Mouse (Mus musculus): ENCODE data around the gene Defb5. TPM values are rescaled to one million over a fixed set of nuclear protein-coding genes. Genes with fewer than 3 reads are reported as not detected.

Gene Defb5
- total RNA-seq (2012; rRNA removed): not detected in 2 replicates
- not detected for polyA plus RNA-seq (2012; ENCODE audit: insufficient read depth in 1 of 2, insufficient read length in 2 of 2, low read depth in 1 of 2, low replicate concordance in 2 of 2, missing spikeins in 1 of 2)

GRCm38 (mm10) chr8:19247280-19247679, at the start of gene Defb5:
TSS of gene Defb5 (plus strand) at chr8:19247580.
- H3K27ac ChIP-seq (ENCODE audit: control insufficient read depth, low read depth, low read length): no peak within 1 kb of the TSS
- H3K4me1 ChIP-seq (ENCODE audit: control insufficient read depth in 1 of 2, insufficient read depth in 2 of 2, low read length in 2 of 2): no peaks in the 10 kb centered on the region
- DNase-seq (ENCODE audit: low read depth, low spot score): no peak
- no peaks in the 10 kb centered on the region for H3K27me3 ChIP-seq (ENCODE audit: control insufficient read depth in 1 of 2, insufficient read depth in 2 of 2, low read length in 2 of 2)
- no peaks in the 10 kb centered on the region for H3K9me3 ChIP-seq (replicated peaks; ENCODE audit: insufficient read depth, low read length)
- TF ChIP-seq BHLHE40 (IDR thresholded peaks at IDR 0.05; ENCODE audit: borderline replicate concordance, low read depth, low read length) (no peak), TBP (IDR thresholded peaks at IDR 0.05; ENCODE audit: low read depth, low read length) (no peak), POLR2AphosphoS2 (IDR thresholded peaks at IDR 0.05; ENCODE audit: low read length) (no peak), MXI1 (IDR thresholded peaks at IDR 0.05; ENCODE audit: low read depth, low read length) (no peak), ZC3H11A (IDR thresholded peaks at IDR 0.05; ENCODE audit: low read depth, low read length) (no peak), USF1 (IDR thresholded peaks at IDR 0.05; ENCODE audit: low read depth, low read length) (no peak), MEF2A (IDR thresholded peaks at IDR 0.05; ENCODE audit: extremely low read depth, insufficient replicate concordance, low read depth, low read length, poor library complexity, severe bottlenecking) (no peak), ETS1 (IDR thresholded peaks at IDR 0.05; ENCODE audit: low read depth, low read length) (no peak), TCF12 (IDR thresholded peaks at IDR 0.05; ENCODE audit: low read depth, low read length) (no peak), RAD21 (IDR thresholded peaks at IDR 0.05; ENCODE audit: low read depth, low read length) (no peak), TAL1 (IDR thresholded peaks at IDR 0.05; ENCODE audit: low read length) (no peak), CHD2 (IDR thresholded peaks at IDR 0.05; ENCODE audit: low read length) (no peak), ZNF384 (IDR thresholded peaks at IDR 0.05; ENCODE audit: low read depth, low read length) (no peak)
- no peak within 1 kb of the TSS for H3K9ac ChIP-seq (ENCODE audit: control insufficient read depth, low read depth, low read length, poor library complexity, severe bottlenecking)
- H3K79me2 ChIP-seq (ENCODE audit: control insufficient read depth, insufficient read depth, low read length, poor library complexity): no peaks in the 10 kb centered on the region
- no peak within 1 kb of the TSS for H3K4me3 ChIP-seq (ENCODE audit: control insufficient read depth in 1 of 2, insufficient read depth in 1 of 2, low read depth in 2 of 2, low read length in 2 of 2)
- no peaks in the 10 kb centered on the region for H3K36me3 ChIP-seq (ENCODE audit: control insufficient read depth in 1 of 2, insufficient read depth in 2 of 2, low read length in 2 of 2)

DNA sequence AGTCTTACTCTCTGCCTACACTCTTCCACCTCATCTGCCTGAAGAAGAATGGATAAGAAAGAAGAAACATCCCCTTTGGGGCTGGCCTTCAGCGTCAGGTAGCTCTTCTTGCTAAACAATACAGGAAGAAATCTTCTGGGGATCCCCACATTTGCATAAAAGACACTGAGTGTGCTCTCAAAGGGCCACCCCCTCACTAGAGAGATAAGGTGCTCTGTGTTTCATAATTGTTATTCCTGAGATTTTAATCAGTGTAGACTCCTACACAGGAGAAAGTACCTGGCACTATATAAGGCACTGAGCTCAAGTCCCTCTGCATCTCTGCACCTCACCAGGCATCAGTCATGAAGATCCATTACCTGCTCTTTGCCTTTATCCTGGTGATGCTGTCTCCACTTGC, 22.2 kb upstream of the Defb5 start, which contains the start of gene Defb6:
Defb6 (plus strand) TSS at position 318 of the 400 bp plus-strand sequence.
- Histone ChIP-seq H3K4me3 (ENCODE audit: control insufficient read depth in 1 of 2, insufficient read depth in 1 of 2, low read depth in 2 of 2, low read length in 2 of 2) (no peak within 1 kb of the TSS), H3K9ac (ENCODE audit: control insufficient read depth, low read depth, low read length, poor library complexity, severe bottlenecking) (no peak within 1 kb of the TSS), H3K27me3 (ENCODE audit: control insufficient read depth in 1 of 2, insufficient read depth in 2 of 2, low read length in 2 of 2) (no peaks in the 10 kb centered on the region), H3K79me2 (ENCODE audit: control insufficient read depth, insufficient read depth, low read length, poor library complexity) (no peaks in the 10 kb centered on the region), H3K4me1 (ENCODE audit: control insufficient read depth in 1 of 2, insufficient read depth in 2 of 2, low read length in 2 of 2) (no peaks in the 10 kb centered on the region), H3K36me3 (ENCODE audit: control insufficient read depth in 1 of 2, insufficient read depth in 2 of 2, low read length in 2 of 2) (no peaks in the 10 kb centered on the region), H3K27ac (ENCODE audit: control insufficient read depth, low read depth, low read length) (no peak within 1 kb of the TSS), H3K9me3 (replicated peaks; ENCODE audit: insufficient read depth, low read length) (no peaks in the 10 kb centered on the region)
- no peak for TF ChIP-seq KAT2A (conservative IDR thresholded peaks at IDR 0.05; ENCODE audit: low read depth, low read length)
- no peak for TF ChIP-seq MAX (IDR thresholded peaks at IDR 0.05; ENCODE audit: low read length)
- TF ChIP-seq ETS1 (IDR thresholded peaks at IDR 0.05; ENCODE audit: low read depth, low read length): no peak
- TF ChIP-seq MYC (IDR thresholded peaks at IDR 0.05; ENCODE audit: low read depth, low read length): no peak
- TF ChIP-seq BHLHE40 (IDR thresholded peaks at IDR 0.05; ENCODE audit: borderline replicate concordance, low read depth, low read length): no peak
- no peak for TF ChIP-seq TBP (IDR thresholded peaks at IDR 0.05; ENCODE audit: low read depth, low read length)
- TF ChIP-seq CTCF (IDR thresholded peaks at IDR 0.05 in 2 of 3, conservative IDR thresholded peaks at IDR 0.05 in 1 of 3; ENCODE audit: control insufficient read depth in 1 of 3, insufficient read depth in 1 of 3, low read depth in 2 of 3, low read length in 3 of 3, poor library complexity in 1 of 3, severe bottlenecking in 1 of 3): no peak
- no peak for TF ChIP-seq POLR2AphosphoS2 (IDR thresholded peaks at IDR 0.05; ENCODE audit: low read length)
- TF ChIP-seq GATA1 (IDR thresholded peaks at IDR 0.05; ENCODE audit: low read depth, low read length): no peak
- no peak for TF ChIP-seq CHD1 (IDR thresholded peaks at IDR 0.05; ENCODE audit: low read depth, low read length)
- TF ChIP-seq MAFK (IDR thresholded peaks at IDR 0.05; ENCODE audit: borderline replicate concordance, low read depth, low read length): no peak
- TF ChIP-seq ZKSCAN1 (IDR thresholded peaks at IDR 0.05; ENCODE audit: low read depth, low read length): no peak
- no peak for TF ChIP-seq USF1 (IDR thresholded peaks at IDR 0.05; ENCODE audit: low read depth, low read length)
- no peak for TF ChIP-seq POLR2AphosphoS5 (IDR thresholded peaks at IDR 0.05; ENCODE audit: borderline replicate concordance, low read depth, low read length)
- no peak for TF ChIP-seq ZC3H11A (IDR thresholded peaks at IDR 0.05; ENCODE audit: low read depth, low read length)
- TF ChIP-seq SIN3A (IDR thresholded peaks at IDR 0.05; ENCODE audit: low read length): no peak
- no peak for TF ChIP-seq ELF1 (IDR thresholded peaks at IDR 0.05; ENCODE audit: low read depth, low read length)
- TF ChIP-seq POLR2A (IDR thresholded peaks at IDR 0.05; ENCODE audit: control insufficient read depth in 1 of 2, insufficient read depth in 1 of 2, low read depth in 1 of 2, low read length in 2 of 2, poor library complexity in 1 of 2): no peak
- no peak for TF ChIP-seq UBTF (IDR thresholded peaks at IDR 0.05; ENCODE audit: borderline replicate concordance, insufficient read depth, low read depth, low read length)
- TF ChIP-seq MXI1 (IDR thresholded peaks at IDR 0.05; ENCODE audit: low read depth, low read length): no peak
- no peak for DNase-seq (ENCODE audit: low read depth, low spot score)
